Mouse (Mus musculus): ENCODE results near the gene Arsg. TPM values are rescaled to one million over a fixed set of nuclear protein-coding genes. Genes with fewer than 3 reads are reported as not detected.
A peak's percentile ranks its signal among the peaks of the same experiment; 100 is the strongest.
"Not testable (repeated sequence)": the region's sequence is repeated elsewhere in the genome, so short reads cannot be mapped to it uniquely, and the experiment has no call there.

Arsg gene
- polyA plus RNA-seq, 1 experiment = 2.3 TPM

- no peak for DNase-seq (ENCODE audit: low read depth, low spot score)
- WGBS = 7% methylated on average over 9 of the region's 9 CpGs
Measured at GRCm38 (mm10) chr11:109610046-109610794, 137.0 kb downstream of the Arsg start.

GRCm38 (mm10) chr11:109610795-109611302, 137.7 kb downstream of the Arsg start:
- WGBS = under 1% methylated on average over 26 of the region's 26 CpGs
- DNase-seq (ENCODE audit: low read depth, low spot score) = no peak

- 1% methylated on average over 58 of the region's 58 CpGs for WGBS
- peak; percentile 99 for DNase-seq (ENCODE audit: low read depth, low spot score)
Measured at GRCm38 (mm10) chr11:109611303-109612149, 138.4 kb downstream of the Arsg start, which contains the start of gene Wipi1. Gene Wipi1 (minus strand): TSS chr11:109611967.

GRCm38 (mm10) chr11:109612871-109613529, 139.8 kb downstream of the Arsg start:
- no peak for DNase-seq (ENCODE audit: low read depth, low spot score)
- 76% methylated on average over 7 of the region's 7 CpGs for WGBS

- WGBS = 41% methylated on average over 9 of the region's 9 CpGs
- no peak for DNase-seq (ENCODE audit: low read depth, low spot score)
Measured at GRCm38 (mm10) chr11:109615286-109615685, 142.1 kb downstream of the Arsg start.

- no peak for DNase-seq (ENCODE audit: low read depth, low spot score)
- WGBS = 82% methylated on average over 4 of the region's 4 CpGs
Measured at GRCm38 (mm10) chr11:109616352-109616751, 143.2 kb downstream of the Arsg start.

- 42% methylated on average over 4 of the region's 4 CpGs for WGBS
- DNase-seq (ENCODE audit: low read depth, low spot score) = no peak
Measured at GRCm38 (mm10) chr11:109616766-109617165, 143.6 kb downstream of the Arsg start.

GRCm38 (mm10) chr11:109619055-109619454, 145.9 kb downstream of the Arsg start:
- DNase-seq (ENCODE audit: low read depth, low spot score) = not testable (repeated sequence)
- 33% methylated on average over 8 of the region's 8 CpGs for WGBS

- 80% methylated on average over 6 of the region's 6 CpGs for WGBS
- DNase-seq (ENCODE audit: low read depth, low spot score) = no peak
Measured at GRCm38 (mm10) chr11:109620356-109620755, 147.2 kb downstream of the Arsg start.

- peak; percentile 29 for DNase-seq (ENCODE audit: low read depth, low spot score)
- WGBS = 6% methylated on average over 2 of the region's 2 CpGs
Measured at GRCm38 (mm10) chr11:109621183-109621582, 148.0 kb downstream of the Arsg start.

- DNase-seq (ENCODE audit: low read depth, low spot score) = no peak
- WGBS = 22% methylated on average over 15 of the region's 15 CpGs
Measured at GRCm38 (mm10) chr11:109622518-109623037, 149.4 kb downstream of the Arsg start.

Other genes starting within 250 kb of the Arsg start
- 2.0 and 3.3 TPM in 2 replicates for gene Rgs9, start 175.2 kb upstream of the Arsg start, polyA plus RNA-seq (2012; rRNA removed)
- 29.9 and 50.5 TPM in 2 replicates for gene Gna13, start 110.5 kb upstream of the Arsg start, polyA plus RNA-seq (2012; rRNA removed)
- not detected in 2 replicates for gene 9930022D16Rik, start 59.5 kb upstream of the Arsg start, polyA plus RNA-seq (2012; rRNA removed)
- gene Amz2, start 47.4 kb upstream of the Arsg start, polyA plus RNA-seq (2012; rRNA removed) = 26.4 and 28.0 TPM in 2 replicates
- gene Slc16a6, start 224 bp downstream of the Arsg start, polyA plus RNA-seq (2012; rRNA removed) = 2.6 and 2.9 TPM in 2 replicates
- 7.4 and 10.9 TPM in 2 replicates for gene Wipi1, start 138.6 kb downstream of the Arsg start, polyA plus RNA-seq (2012; rRNA removed)
- gene Prkar1a, start 176.0 kb downstream of the Arsg start, polyA plus RNA-seq (2012; rRNA removed) = 43.8 and 53.0 TPM in 2 replicates
- gene Fam20a, start 248.9 kb downstream of the Arsg start, polyA plus RNA-seq (2012; rRNA removed) = 16.3 and 22.0 TPM in 2 replicates